Mouse (Mus musculus) heart, postnatal 0 days (tissue): ENCODE measurements at regions not wholly inside any gene's neighbourhood (a gene's known extent, or its start where the extent isn't known, plus 50 kb on each side); places are given as distances from the start of the nearest gene placed in this dataset.

Experiments used
- CTCF ChIP-seq: IDR thresholded peaks from 2 replicates; pipeline ENCODE4 v1.5.1; 2016; ENCODE audit warnings: antibody characterized with exemption, control low read depth, low read depth
- EP300 ChIP-seq: IDR thresholded peaks from 2 replicates; pipeline ENCODE4 v1.6.1; 2016; ENCODE audit warnings: antibody characterized with exemption, low read depth

GRCm38 (mm10) chr12:42017506-42017905 is 531.3 kb upstream of the Lrrn3 start:
- TF ChIP-seq CTCF (no peak), EP300 (no peak)
